Mouse (Mus musculus) cerebellum, adult 2 months (tissue): ENCODE measurements at regions not wholly inside any gene's neighbourhood (a gene's known extent, or its start where the extent isn't known, plus 50 kb on each side); places are given as distances from the start of the nearest gene placed in this dataset.
A peak's percentile ranks its signal among the peaks of the same experiment; 100 is the strongest.

Source experiments
- DNase-seq, 2 experiments: peaks; one replicate each; pipeline ENCODE4 v3.0.0; 2021
- H3K27ac ChIP-seq: fragments of 200-500 bp; 2 replicates; pipeline ENCODE4 v1.5.1; 2012; ENCODE audit warnings: low read length, control low read depth, inconsistent platforms; ENCODE audit not compliant: insufficient read depth
- H3K27me3 ChIP-seq: fragments of 200-500 bp; 2 replicates; pipeline ENCODE4 v1.6.1; 2012; ENCODE audit warnings: inconsistent platforms, mild to moderate bottlenecking, low read length, moderate library complexity; ENCODE audit not compliant: control insufficient read depth, insufficient read depth
- H3K4me1 ChIP-seq: fragments of 200-500 bp; 2 replicates; pipeline ENCODE4 v1.6.1; 2011; ENCODE audit warnings: low read length; ENCODE audit not compliant: control insufficient read depth, insufficient read depth
- H3K4me3 ChIP-seq: fragments of 200-500 bp; replicated peaks from 2 replicates; pipeline ENCODE3; 2011; ENCODE audit warnings: mild to moderate bottlenecking, low read depth, low read length, control low read depth; ENCODE audit not compliant: insufficient read depth
- CTCF ChIP-seq: fragments of 200-500 bp; IDR thresholded peaks from 2 replicates; pipeline ENCODE4 v1.5.1; 2011; ENCODE audit warnings: low read depth, mild to moderate bottlenecking, control low read depth, low read length, moderate library complexity, borderline replicate concordance; ENCODE audit not compliant: insufficient read depth
- POLR2A ChIP-seq: fragments of 200-500 bp; IDR thresholded peaks from 2 replicates; pipeline ENCODE4 v1.6.1; 2011; ENCODE audit warnings: low read length, control low read depth, borderline replicate concordance; ENCODE audit not compliant: insufficient read depth
- WGBS: fragments of 180-500 bp; shearing (Covaris S2); methylation state at CpG from one replicate; pipeline ENCODE4 v1.1.7; 2018; 5-methylcytosine and 5-hydroxymethylcytosine counted together

DNA sequence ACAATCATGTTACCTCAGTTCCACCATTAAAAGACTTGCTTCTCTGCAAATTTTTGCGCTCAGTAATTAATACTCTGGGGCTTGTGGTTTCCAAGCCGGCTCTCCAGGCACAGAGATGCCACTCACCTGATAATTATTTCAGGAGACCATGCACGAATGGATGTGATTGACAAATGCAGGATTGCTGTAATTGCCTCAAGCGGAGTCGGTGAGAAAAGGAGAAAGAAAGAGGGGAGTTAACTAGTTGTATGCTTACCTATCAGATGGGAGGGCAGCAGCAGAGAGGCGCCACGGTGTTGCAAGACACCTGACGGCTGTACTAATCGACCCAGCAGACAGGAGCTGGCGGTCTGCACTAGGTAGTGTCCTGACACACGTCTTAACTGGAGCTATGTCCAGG lies 513.4 kb upstream of the Mki67 start:
- TF ChIP-seq CTCF (no peak), POLR2A (no peak)
- H3K4me1 ChIP-seq: no peaks in the 10 kb centered on the region; the same call in 1 of the 2 replicates
- WGBS: 76% methylated on average over 11 of the region's 11 CpGs
- H3K27ac ChIP-seq: no peak overlapping the region
- no peaks in the 10 kb centered on the region for H3K27me3 ChIP-seq
- H3K4me3 ChIP-seq: no peak overlapping the region
- DNase-seq: no peak

DNA sequence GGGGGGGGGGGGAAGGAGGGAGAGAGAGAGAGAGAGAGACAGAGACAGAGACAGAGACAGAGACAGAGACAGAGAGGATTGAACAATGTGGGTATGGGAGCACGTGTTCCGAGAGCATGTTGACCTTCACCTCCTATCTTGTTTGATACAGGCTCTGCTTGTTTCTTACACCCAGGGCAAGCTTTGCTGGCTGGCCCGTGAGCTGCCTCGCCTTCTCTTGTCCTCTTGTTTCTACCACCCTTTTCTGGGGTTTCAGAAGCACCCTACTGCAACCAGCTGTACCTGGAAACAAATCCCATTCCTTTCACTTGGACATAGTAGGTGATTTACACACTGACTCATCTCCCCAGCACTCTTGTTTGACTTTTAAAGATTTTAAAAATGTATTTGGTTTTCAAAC lies 516.0 kb upstream of the Mki67 start:
- TF ChIP-seq POLR2A (no peak), CTCF (no peak)
- no peak overlapping the region for H3K4me3 ChIP-seq
- 94% methylated on average over 4 of the region's 4 CpGs for WGBS
- no peak for DNase-seq
- no peaks in the 10 kb centered on the region for H3K4me1 ChIP-seq
- H3K27me3 ChIP-seq: no peaks in the 10 kb centered on the region; the same call in 1 of the 2 replicates
- H3K27ac ChIP-seq: no peak overlapping the region

DNA sequence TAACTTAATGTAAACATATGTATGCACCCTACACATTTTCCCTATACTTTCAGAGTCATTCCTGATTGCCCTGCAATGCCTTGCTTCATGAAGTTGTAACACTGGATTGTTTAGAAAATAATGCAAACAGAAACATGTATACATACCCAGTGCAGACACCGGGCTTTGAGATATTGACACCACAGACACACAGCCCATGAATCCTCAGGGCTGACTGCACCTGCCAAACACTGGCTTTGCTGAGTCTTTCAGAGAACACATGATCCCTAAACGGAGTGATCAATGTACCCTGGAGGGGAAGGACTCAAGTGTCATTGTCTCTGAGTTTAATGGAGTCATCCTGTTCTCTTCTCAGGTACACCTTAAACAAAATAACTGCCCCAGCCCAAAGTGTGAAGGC lies 519.4 kb upstream of the Mki67 start:
- DNase-seq: no peak
- H3K4me1 ChIP-seq: no peaks in the 10 kb centered on the region
- WGBS: 67% methylated on average over 2 of the region's 2 CpGs
- no peak for TF ChIP-seq CTCF
- no peak for TF ChIP-seq POLR2A
- no peak overlapping the region for H3K27ac ChIP-seq
- H3K4me3 ChIP-seq: no peak overlapping the region
- H3K27me3 ChIP-seq: no peaks in the 10 kb centered on the region; the same call in 1 of the 2 replicates

DNA sequence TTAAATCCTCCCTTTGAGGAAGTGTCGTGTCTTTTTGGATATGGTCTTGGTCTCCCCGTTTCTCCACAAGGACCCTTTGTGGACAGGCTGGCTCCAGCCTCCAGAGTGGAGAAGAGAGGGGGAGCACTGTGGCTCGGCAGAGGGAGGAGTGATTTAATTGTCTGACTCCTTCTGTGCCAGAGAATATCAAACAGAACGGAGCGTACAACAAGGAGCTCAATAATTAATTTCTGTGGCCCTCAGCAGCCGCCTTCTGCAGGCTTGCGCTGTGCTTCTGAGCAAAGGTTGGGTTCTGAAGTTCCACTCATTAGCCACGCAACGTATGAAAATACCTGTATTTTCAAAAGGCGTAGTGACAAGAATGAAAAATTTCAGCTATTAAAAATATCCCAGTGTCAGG lies 520.2 kb upstream of the Mki67 start:
- WGBS: 50% methylated on average over 10 of the region's 10 CpGs
- Histone ChIP-seq H3K4me1 (no peaks in the 10 kb centered on the region), H3K27me3 (no peaks in the 10 kb centered on the region; the same call in 1 of the 2 replicates), H3K27ac (no peak overlapping the region), H3K4me3 (no peak overlapping the region)
- no peak for DNase-seq
- no peak for TF ChIP-seq CTCF
- no peak for TF ChIP-seq POLR2A

DNA sequence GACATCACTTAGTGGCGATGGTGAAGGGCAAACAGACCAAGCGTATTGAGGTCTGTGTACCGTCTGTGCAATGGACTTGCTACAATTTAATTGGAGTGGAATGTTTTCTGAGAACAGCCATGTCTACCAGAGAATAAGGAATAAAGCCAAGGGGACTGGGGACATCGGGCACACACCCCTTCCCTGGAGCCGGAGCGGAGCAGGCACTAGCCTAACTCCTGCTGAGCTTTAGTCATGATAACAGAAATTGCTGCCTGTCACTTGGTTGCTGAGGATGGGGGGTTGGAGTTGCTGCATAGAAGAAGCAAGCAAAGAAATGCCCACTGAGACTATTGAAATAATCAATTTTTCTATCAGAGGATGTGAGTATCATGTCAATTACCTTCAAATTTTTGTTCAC lies 549.5 kb upstream of the Mki67 start:
- H3K27me3 ChIP-seq: no peaks in the 10 kb centered on the region
- WGBS: 31% methylated on average over 6 of the region's 6 CpGs
- H3K27ac ChIP-seq: no peak overlapping the region
- H3K4me1 ChIP-seq: no peaks in the 10 kb centered on the region
- H3K4me3 ChIP-seq: no peak overlapping the region
- TF ChIP-seq POLR2A (no peak), CTCF (no peak)
- no peak for DNase-seq

DNA sequence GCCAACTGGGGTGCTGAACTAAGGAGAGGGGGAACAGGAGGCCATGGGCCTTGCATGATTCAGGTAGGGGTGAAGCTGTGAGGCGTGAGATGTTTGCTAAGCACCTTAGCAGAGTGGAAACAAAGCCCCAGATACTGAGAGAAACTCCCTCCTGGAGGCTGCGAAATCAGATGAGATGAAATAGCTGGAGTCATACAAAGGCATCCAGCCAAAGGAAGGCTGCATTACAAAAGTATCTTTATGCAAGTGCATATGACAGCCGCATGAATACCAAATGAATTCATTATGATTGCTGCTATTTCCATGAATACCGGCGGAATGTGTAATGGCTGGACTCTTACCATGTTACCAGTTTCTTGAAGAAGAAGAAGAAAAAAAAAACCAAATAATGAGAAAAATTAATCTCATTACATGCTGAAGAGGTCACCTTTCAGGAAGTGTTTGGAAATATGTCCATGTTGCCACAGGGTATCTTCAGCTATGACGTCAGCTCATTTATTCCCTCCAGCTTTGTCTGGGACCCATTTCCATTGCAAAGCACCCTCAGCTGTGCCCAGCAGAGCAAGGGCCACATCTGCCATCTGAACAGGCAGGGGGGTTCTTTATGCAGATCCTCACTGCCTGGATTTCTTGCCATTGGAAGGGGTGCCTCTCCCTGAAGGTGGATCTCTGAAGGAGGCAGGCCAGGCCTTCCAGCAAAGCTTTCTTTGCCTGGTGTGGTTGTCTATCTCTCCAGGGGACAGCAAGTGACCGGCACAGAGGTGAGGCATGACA lies 551.7 kb upstream of the Mki67 start:
- Histone ChIP-seq H3K4me1 (no peaks in the 10 kb centered on the region), H3K27me3 (no peaks in the 10 kb centered on the region), H3K4me3 (no peak overlapping the region), H3K27ac (no peak overlapping the region; the same call in 1 of the 2 replicates)
- WGBS: 53% methylated on average over 7 of the region's 7 CpGs
- DNase-seq: peak in 1 of 2 experiments; percentile 6
- TF ChIP-seq CTCF: no peak
- no peak for TF ChIP-seq POLR2A

DNA sequence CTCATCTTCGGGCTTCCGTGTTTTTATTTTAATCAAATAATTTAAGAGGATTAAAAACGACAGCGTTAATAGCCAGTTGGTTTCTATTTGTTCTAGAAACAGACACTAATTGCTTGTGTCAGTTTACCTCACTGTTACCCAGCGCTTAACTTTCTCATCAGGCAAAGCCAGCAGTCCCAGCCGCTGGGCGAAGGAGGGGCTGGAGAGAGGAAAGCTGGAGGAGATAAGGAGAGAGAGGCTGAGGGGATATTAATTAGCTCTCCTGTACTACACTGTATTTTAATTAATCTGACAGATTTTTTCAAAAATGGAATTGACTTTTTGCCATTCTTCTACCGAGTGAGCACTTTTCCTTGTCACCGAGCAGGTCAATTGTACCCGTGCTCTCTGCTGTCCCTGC lies 559.5 kb upstream of the Mki67 start:
- no peak overlapping the region for H3K27ac ChIP-seq
- no peak for TF ChIP-seq POLR2A
- no peak for TF ChIP-seq CTCF
- no peaks in the 10 kb centered on the region for H3K27me3 ChIP-seq
- 51% methylated on average over 10 of the region's 10 CpGs for WGBS
- no peaks in the 10 kb centered on the region for H3K4me1 ChIP-seq
- no peak for DNase-seq
- H3K4me3 ChIP-seq: no peak overlapping the region

DNA sequence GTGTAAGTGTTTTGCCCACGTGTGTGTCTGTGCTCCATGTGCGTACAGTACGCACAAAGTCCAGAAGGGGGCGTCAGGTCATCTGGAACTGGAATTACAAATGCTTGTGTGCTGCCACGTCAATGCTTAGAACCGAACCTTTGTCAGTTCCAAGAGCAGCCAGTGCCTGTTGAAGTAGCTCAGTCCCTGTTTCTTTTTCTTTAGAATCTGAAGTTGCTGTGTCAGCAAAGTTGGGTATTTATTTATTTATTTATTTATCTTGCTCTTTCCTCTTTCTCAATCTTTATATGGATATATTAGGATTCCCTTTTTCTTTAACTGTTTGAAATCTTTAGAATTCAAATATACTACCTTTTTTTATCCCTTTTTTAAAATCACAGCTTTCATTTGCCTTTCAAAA lies 567.6 kb upstream of the Mki67 start:
- WGBS: 89% methylated on average over 6 of the region's 6 CpGs
- Histone ChIP-seq H3K27ac (no peak overlapping the region), H3K4me3 (no peak overlapping the region), H3K27me3 (no peaks in the 10 kb centered on the region), H3K4me1 (no peaks in the 10 kb centered on the region)
- TF ChIP-seq POLR2A: no peak
- TF ChIP-seq CTCF: no peak
- DNase-seq: no peak
